Mouse (Mus musculus): ENCODE measurements at regions not wholly inside any gene's neighbourhood (a gene's known extent, or its start where the extent isn't known, plus 50 kb on each side); places are given as distances from the start of the nearest gene placed in this dataset.
A peak's percentile ranks its signal among the peaks of the same experiment; 100 is the strongest.
"Not testable (repeated sequence)": the region's sequence is repeated elsewhere in the genome, so short reads cannot be mapped to it uniquely, and the experiment has no call there.

GRCm38 (mm10) chr2:109402556-109402955, 122.0 kb upstream of the Mettl15 start:
- no peak for DNase-seq

- DNase-seq: no peak
Observed at GRCm38 (mm10) chr2:109404262-109404661, 123.7 kb upstream of the Mettl15 start.

GRCm38 (mm10) chr2:109406591-109407079, 126.1 kb upstream of the Mettl15 start:
- no peak for DNase-seq

- no peak for DNase-seq
Observed at GRCm38 (mm10) chr2:109420098-109420497, 139.6 kb upstream of the Mettl15 start.

- DNase-seq: no peak
Observed at GRCm38 (mm10) chr2:109431183-109431582, 150.6 kb upstream of the Mettl15 start.

GRCm38 (mm10) chr2:109442551-109443120, 162.1 kb upstream of the Mettl15 start:
- no peak for DNase-seq

GRCm38 (mm10) chr2:109443521-109444066, 163.0 kb upstream of the Mettl15 start:
- no peak for DNase-seq

GRCm38 (mm10) chr2:109462246-109462645, 181.7 kb upstream of the Mettl15 start:
- not testable (repeated sequence) for DNase-seq

GRCm38 (mm10) chr2:109484306-109484705, 190.2 kb upstream of the Bdnf start:
- no peak for DNase-seq

- DNase-seq: no peak
Observed at GRCm38 (mm10) chr2:109487591-109487990, 186.9 kb upstream of the Bdnf start.

GRCm38 (mm10) chr2:109502186-109502585, 172.3 kb upstream of the Bdnf start:
- DNase-seq: peak; percentile 10 to 20

GRCm38 (mm10) chr2:109504906-109505305, 169.6 kb upstream of the Bdnf start:
- DNase-seq: no peak

- no peak for DNase-seq
Observed at GRCm38 (mm10) chr2:109510070-109510979, 164.2 kb upstream of the Bdnf start.

- no peak for DNase-seq
Observed at GRCm38 (mm10) chr2:109511142-109511541, 163.4 kb upstream of the Bdnf start.

GRCm38 (mm10) chr2:109519261-109519660, 155.2 kb upstream of the Bdnf start:
- DNase-seq: no peak

- DNase-seq: no peak
Observed at GRCm38 (mm10) chr2:109520471-109520870, 154.0 kb upstream of the Bdnf start.

- DNase-seq: no peak
Observed at GRCm38 (mm10) chr2:109539519-109539918, 135.0 kb upstream of the Bdnf start.

- DNase-seq: peak; percentile 2 to 3
Observed at GRCm38 (mm10) chr2:109546486-109547115, 127.9 kb upstream of the Bdnf start.

- DNase-seq: no peak
Observed at GRCm38 (mm10) chr2:109554644-109555043, 119.9 kb upstream of the Bdnf start.

- peak; percentile 10 to 28 for DNase-seq
Observed at GRCm38 (mm10) chr2:109559088-109560030, 115.1 kb upstream of the Bdnf start.

GRCm38 (mm10) chr2:109562996-109563395, 111.5 kb upstream of the Bdnf start:
- DNase-seq: no peak

GRCm38 (mm10) chr2:109576946-109577345, 97.6 kb upstream of the Bdnf start:
- DNase-seq: no peak

Measured in layer of hippocampus, postnatal 36 days (tissue).